Mouse (Mus musculus) lung, postnatal 14 days (tissue): ENCODE measurements around the gene Olfr411.
A peak's percentile ranks its signal among the peaks of the same experiment; 100 is the strongest.

Experiments used
- DNase-seq: peaks from one replicate; pipeline ENCODE4 v3.0.0; 2021

Olfr411 gene

GRCm38 (mm10) chr11:74352550-74352949 lies at the start of gene Olfr411:
Gene Olfr411 (minus strand): TSS chr11:74352650.
- no peak for DNase-seq

- DNase-seq, result no peak
Observed at GRCm38 (mm10) chr11:74402126-74402525, 49.7 kb upstream of the Olfr411 start.

DNA sequence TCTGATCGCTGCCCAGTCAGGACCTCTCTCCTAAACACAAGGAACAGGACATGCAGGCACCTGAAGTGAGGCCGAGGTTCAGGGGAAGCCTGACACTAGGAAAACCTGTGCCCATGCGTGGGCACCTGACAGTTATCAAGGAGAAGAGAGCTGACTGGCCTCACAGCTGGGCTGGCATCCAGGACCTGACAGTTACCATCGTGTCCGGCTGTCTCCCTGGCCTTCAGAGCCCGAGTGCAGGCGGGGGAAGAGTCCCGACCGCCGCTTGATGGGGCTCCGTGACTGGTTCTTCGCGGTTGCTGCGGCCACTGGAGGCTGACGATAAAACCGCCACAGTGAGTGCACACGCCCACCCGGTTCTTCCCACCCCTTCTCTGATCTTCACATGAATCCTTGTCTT lies 43.1 kb upstream of the Olfr411 start:
- DNase-seq, result no peak

- no peak for DNase-seq
Observed at GRCm38 (mm10) chr11:74393489-74393888, 41.0 kb upstream of the Olfr411 start.

- no peak for DNase-seq
Observed at GRCm38 (mm10) chr11:74392903-74393302, 40.5 kb upstream of the Olfr411 start.

DNA sequence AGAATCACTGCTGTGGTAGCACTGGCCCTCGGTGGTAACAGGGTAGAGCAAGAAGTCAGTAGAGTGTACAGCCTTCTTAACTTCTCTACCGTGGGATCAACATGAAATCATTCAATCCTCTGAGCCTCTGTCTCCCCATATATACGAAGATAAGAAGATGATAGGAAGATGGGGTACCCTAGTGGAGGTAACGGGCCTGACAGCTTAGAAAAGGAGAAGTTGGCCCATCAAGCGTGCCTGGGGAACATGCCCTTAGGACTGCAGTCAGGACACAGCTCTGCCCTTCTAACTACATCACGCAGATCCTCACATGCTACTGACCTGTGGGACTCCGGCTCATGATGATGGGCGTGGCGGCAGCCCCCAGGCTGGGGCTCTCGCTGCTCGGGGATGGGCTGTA lies 39.4 kb upstream of the Olfr411 start:
- DNase-seq, result no peak

DNA sequence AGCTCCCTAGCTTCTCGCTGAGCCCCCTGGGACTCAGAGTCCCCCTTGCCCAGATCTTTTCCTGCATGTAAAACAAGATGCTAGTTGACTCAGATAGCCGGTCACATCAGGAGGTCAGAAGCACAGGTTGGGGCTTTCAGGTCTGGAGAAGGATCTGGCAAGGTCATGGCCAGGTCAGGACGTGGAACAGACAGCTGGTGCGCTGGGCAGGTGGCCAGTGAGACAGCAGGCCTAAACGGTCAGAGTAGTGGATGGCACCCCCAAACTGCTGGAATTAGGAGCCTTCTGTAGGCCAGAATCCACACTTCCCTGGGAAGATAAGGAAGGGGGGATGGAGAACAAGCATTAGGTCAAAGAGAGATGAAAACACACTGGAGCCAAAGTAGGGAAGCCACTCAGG lies 34.8 kb upstream of the Olfr411 start:
- no peak for DNase-seq

GRCm38 (mm10) chr11:74385674-74386073 lies 33.2 kb upstream of the Olfr411 start:
- DNase-seq, result no peak

DNA sequence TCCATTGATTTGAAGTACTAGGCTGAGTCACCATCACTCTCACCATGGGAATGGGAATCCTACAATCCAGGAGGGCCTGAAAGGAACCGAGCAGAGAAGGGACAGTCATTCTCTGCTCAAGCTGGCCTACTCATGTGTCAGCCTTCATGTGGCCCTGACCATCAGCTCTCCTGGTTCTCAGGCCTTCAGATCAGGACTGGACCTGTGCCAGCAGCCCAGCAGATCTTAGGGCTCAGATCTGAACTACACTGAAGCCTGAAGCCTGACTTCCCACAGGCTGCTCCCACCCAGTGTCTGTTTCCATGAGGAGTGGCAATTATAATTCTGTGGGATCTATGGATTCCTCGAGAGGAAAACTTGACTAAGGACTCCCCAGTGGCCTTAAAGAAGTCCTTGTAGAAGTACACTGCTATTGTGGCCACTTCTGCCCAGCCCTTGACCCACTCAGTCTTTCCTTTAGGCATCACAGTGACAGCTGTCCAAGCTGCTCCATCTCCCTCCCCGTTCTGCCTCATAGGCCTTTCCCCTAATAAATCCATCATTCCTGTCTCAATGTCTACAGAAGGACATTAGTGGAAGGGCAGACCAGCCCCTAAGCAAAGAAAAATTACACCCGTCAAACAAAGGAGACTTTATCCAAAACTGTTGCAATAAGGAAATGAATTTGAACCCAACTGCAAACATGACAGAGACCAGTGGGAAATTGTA lies 26.9 kb upstream of the Olfr411 start:
- DNase-seq, result no peak

DNA sequence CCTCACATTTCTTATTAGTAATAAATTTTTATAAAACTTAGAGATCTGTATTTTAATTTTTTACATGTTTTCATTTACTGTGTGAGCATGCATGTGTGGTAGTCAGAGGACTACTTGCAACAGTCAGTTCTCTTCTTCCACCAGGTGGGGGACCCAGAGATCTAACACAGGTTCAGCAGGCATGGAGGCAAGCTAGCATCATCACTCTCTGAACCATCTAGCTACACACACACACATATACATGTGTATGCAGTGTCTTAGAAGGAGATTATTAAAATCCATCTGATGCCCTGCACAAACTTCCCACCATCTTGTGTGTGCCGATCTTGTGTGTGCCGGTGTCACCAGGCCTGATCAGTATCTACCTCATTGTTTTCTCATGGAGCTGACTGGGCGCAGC lies 24.4 kb upstream of the Olfr411 start:
- peak; percentile 39 for DNase-seq

- peak; percentile 76 for DNase-seq
Observed at GRCm38 (mm10) chr11:74371393-74372100, 19.1 kb upstream of the Olfr411 start.

GRCm38 (mm10) chr11:74361769-74362168 lies 9.3 kb upstream of the Olfr411 start, which contains the start of gene Olfr412:
Gene Olfr412 (plus strand): TSS chr11:74362069.
- no peak for DNase-seq

DNA sequence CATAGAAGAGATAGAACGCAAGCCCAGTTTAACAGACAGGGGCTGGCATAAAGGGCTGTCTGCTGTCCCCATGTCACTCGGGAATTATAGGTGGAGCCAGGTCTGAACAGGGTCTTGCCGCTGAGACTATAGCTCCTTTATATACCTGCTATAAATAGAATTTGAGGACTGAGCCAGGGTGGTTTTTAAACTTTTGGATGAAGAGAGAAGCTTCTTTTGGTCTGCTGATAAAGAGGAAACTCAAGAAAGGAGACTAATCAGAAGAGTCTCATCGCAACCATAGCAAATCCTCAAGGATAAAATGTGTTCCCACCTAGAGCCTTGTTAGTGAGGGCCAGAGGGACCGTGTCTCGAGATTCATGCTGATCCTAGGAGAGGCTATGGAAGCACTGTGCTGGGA lies 14.5 kb downstream of the Olfr411 start, which contains the start of gene Olfr410:
TSS of gene Olfr410 (minus strand) at position 101 of the 400 bp plus-strand sequence.
- DNase-seq, result no peak

GRCm38 (mm10) chr11:74328781-74329180 lies 23.7 kb downstream of the Olfr411 start:
- no peak for DNase-seq

- DNase-seq, result no peak
Observed at GRCm38 (mm10) chr11:74326044-74326443, 26.4 kb downstream of the Olfr411 start.
